Mouse (Mus musculus): Measurements from ENCODE around the gene Siglec1. TPM values are rescaled to one million over a fixed set of nuclear protein-coding genes. Genes with fewer than 3 reads are reported as not detected.

The Siglec1 gene
- polyA plus RNA-seq, 1 experiment from 2014 or later = 0.09 TPM

DNA sequence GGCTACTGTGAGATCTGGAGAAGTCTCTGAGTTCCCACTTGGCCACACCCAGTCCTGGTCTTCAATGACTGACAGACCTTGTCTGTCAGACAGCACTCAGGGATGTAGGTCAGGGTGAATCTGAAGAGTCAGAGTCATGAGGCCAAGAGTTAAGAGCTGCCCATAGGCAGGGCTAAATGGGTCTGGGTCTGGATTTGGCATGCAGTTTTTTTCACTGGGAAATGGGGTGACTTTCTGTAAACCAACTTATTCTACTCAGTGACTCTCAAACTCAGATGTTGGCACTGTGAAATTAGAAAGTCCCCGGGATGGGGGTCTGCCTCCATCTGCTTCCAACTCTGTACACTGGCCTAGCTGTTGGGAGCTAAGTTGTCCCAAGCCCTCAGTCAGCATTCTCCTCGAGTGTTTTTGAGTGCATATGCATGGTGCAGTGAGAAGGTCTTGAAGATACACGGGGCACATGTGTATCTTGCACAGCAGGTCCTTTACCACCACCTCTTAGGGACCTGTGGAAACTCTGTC is 42.1 kb upstream of the Siglec1 start:
- no peak overlapping the region for H3K4me2 ChIP-seq (ENCODE audit: low read depth, low read length)
- no peak for ATAC-seq (ENCODE audit: low read depth)
- H3K9me3 ChIP-seq (ENCODE audit: control insufficient read depth, low read length) = no peaks in the 10 kb centered on the region
- H3K4me3 ChIP-seq (ENCODE audit: low read depth, low read length) = no peak overlapping the region
- H3K27ac ChIP-seq (ENCODE audit: low read depth, low read length) = no peak overlapping the region
- 85% methylated on average over 3 of the region's 3 CpGs for WGBS
- no peaks in the 10 kb centered on the region for H3K36me3 ChIP-seq (ENCODE audit: control insufficient read depth, insufficient read depth, low read length)
- H3K9ac ChIP-seq (replicated peaks; ENCODE audit: low read depth, low read length) = no peak overlapping the region
- H3K27me3 ChIP-seq (ENCODE audit: control insufficient read depth, insufficient read depth, low read length) = no peaks in the 10 kb centered on the region
- H3K4me1 ChIP-seq (ENCODE audit: control insufficient read depth, insufficient read depth, low read length) = peaks cover 8% of the 10 kb centered on the region

GRCm38 (mm10) chr2:131128211-131128610 is 41.6 kb upstream of the Siglec1 start:
- Histone ChIP-seq H3K36me3 (ENCODE audit: control insufficient read depth, insufficient read depth, low read length) (no peaks in the 10 kb centered on the region), H3K27ac (ENCODE audit: low read depth, low read length) (no peak overlapping the region), H3K27me3 (ENCODE audit: control insufficient read depth, insufficient read depth, low read length) (no peaks in the 10 kb centered on the region), H3K4me3 (ENCODE audit: low read depth, low read length) (no peak overlapping the region), H3K4me1 (ENCODE audit: control insufficient read depth, insufficient read depth, low read length) (peaks cover 8% of the 10 kb centered on the region), H3K9ac (replicated peaks; ENCODE audit: low read depth, low read length) (no peak overlapping the region), H3K4me2 (ENCODE audit: low read depth, low read length) (no peak overlapping the region), H3K9me3 (ENCODE audit: control insufficient read depth, low read length) (no peaks in the 10 kb centered on the region)
- ATAC-seq (ENCODE audit: low read depth) = no peak
- WGBS = 82% methylated on average over 5 of the region's 5 CpGs

DNA sequence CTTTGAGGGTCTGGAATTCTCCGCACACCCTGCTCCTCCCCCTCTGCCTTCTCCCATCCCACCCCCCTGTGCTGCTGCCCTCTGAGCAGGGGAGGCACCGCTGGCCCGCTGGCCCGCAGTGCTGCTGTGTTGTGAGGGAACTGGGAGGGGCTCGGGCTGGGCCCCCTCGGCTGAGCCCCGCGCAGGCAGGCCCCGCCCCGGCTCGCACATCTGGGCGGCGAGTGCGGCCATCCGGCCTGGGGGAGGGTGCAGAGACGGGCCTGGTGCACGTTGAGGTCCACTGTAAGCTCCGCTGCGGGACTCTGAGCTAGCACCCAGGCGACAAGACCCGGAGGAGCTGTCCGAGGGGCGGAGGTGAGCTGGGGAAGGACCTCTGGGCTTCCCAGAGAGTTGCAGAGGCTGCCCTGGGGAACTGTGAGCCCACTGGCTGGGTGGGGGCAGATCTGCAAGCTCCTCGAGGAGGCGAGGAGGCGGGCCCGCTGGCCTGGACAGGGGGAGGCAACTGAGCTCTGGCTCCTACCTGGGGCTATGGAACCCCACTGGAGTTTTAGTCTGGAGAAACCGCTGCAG is 40.7 kb upstream of the Siglec1 start, which contains the start of gene Hspa12b:
Gene Hspa12b, plus strand, starts transcription at position 120 of the 570 bp plus-strand sequence.
- WGBS = under 1% methylated on average over 28 of the region's 28 CpGs
- Histone ChIP-seq H3K27me3 (ENCODE audit: control insufficient read depth, insufficient read depth, low read length) (no peaks in the 10 kb centered on the region), H3K4me1 (ENCODE audit: control insufficient read depth, insufficient read depth, low read length) (peaks cover 8% of the 10 kb centered on the region), H3K36me3 (ENCODE audit: control insufficient read depth, insufficient read depth, low read length) (no peaks in the 10 kb centered on the region), H3K4me3 (ENCODE audit: low read depth, low read length) (peak within 1 kb of the TSS; percentile 34), H3K27ac (ENCODE audit: low read depth, low read length) (peak within 1 kb of the TSS; percentile 44), H3K9me3 (ENCODE audit: control insufficient read depth, low read length) (no peaks in the 10 kb centered on the region), H3K9ac (replicated peaks; ENCODE audit: low read depth, low read length) (peak within 1 kb of the TSS; percentile 63), H3K4me2 (ENCODE audit: low read depth, low read length) (peak within 1 kb of the TSS; percentile 81)
- peak; percentile 90 for ATAC-seq (ENCODE audit: low read depth)

- Histone ChIP-seq H3K4me3 (ENCODE audit: low read depth, low read length) (no peak overlapping the region), H3K4me1 (ENCODE audit: control insufficient read depth, insufficient read depth, low read length) (peaks cover 8% of the 10 kb centered on the region), H3K4me2 (ENCODE audit: low read depth, low read length) (no peak overlapping the region), H3K9ac (replicated peaks; ENCODE audit: low read depth, low read length) (no peak overlapping the region), H3K36me3 (ENCODE audit: control insufficient read depth, insufficient read depth, low read length) (no peaks in the 10 kb centered on the region), H3K9me3 (ENCODE audit: control insufficient read depth, low read length) (no peaks in the 10 kb centered on the region), H3K27me3 (ENCODE audit: control insufficient read depth, insufficient read depth, low read length) (no peaks in the 10 kb centered on the region), H3K27ac (ENCODE audit: low read depth, low read length) (no peak overlapping the region)
- no peak for ATAC-seq (ENCODE audit: low read depth)
- WGBS = 38% methylated on average over 9 of the region's 9 CpGs
Measured at GRCm38 (mm10) chr2:131125964-131126815, 39.6 kb upstream of the Siglec1 start.

- Histone ChIP-seq H3K9me3 (ENCODE audit: control insufficient read depth, low read length) (no peaks in the 10 kb centered on the region), H3K4me3 (ENCODE audit: low read depth, low read length) (no peak overlapping the region), H3K27ac (ENCODE audit: low read depth, low read length) (no peak overlapping the region), H3K9ac (replicated peaks; ENCODE audit: low read depth, low read length) (no peak overlapping the region), H3K27me3 (ENCODE audit: control insufficient read depth, insufficient read depth, low read length) (no peaks in the 10 kb centered on the region), H3K36me3 (ENCODE audit: control insufficient read depth, insufficient read depth, low read length) (no peaks in the 10 kb centered on the region), H3K4me1 (ENCODE audit: control insufficient read depth, insufficient read depth, low read length) (peaks cover 8% of the 10 kb centered on the region), H3K4me2 (ENCODE audit: low read depth, low read length) (no peak overlapping the region)
- WGBS = 89% methylated on average over 9 of the region's 9 CpGs
- ATAC-seq (ENCODE audit: low read depth) = no peak
Measured at GRCm38 (mm10) chr2:131125157-131125963, 38.8 kb upstream of the Siglec1 start.

GRCm38 (mm10) chr2:131124166-131124565 is 37.6 kb upstream of the Siglec1 start:
- no peak overlapping the region for H3K4me2 ChIP-seq (ENCODE audit: low read depth, low read length)
- H3K9me3 ChIP-seq (ENCODE audit: control insufficient read depth, low read length) = no peaks in the 10 kb centered on the region

DNA sequence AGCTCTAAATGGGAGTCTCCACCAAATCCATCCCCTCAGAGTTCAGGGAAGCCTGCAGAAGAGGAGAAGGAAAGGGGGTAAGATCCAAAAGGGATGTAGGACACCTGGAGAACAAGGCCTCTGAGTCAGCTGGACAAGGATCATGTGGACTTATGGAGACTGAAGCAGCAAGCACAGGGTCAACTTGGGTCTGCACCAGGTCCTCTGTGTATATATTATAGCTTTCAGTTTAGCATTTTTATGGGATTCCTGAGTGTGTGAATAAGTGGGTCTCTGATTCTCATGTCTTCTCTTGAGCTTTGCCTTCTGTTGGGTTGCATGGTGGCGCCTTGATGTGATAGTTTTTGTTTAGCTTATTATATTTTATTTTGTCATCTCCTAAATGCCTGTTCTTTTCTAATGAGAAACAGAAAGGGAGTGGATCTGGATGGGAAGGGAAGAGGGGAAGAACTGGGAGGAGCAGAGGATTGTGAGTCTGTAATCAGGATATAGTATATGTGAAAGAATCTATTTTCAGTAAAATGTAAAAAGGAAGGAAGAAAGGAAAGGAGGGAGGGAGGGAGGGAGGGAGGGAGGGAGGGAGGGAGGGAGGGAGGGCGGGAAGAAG is 32.5 kb upstream of the Siglec1 start:
- Histone ChIP-seq H3K4me2 (ENCODE audit: low read depth, low read length) (no peak overlapping the region), H3K36me3 (ENCODE audit: control insufficient read depth, insufficient read depth, low read length) (no peaks in the 10 kb centered on the region), H3K27me3 (ENCODE audit: control insufficient read depth, insufficient read depth, low read length) (no peaks in the 10 kb centered on the region), H3K27ac (ENCODE audit: low read depth, low read length) (no peak overlapping the region), H3K4me1 (ENCODE audit: control insufficient read depth, insufficient read depth, low read length) (no peaks in the 10 kb centered on the region), H3K9ac (replicated peaks; ENCODE audit: low read depth, low read length) (no peak overlapping the region), H3K9me3 (ENCODE audit: control insufficient read depth, low read length) (no peaks in the 10 kb centered on the region), H3K4me3 (ENCODE audit: low read depth, low read length) (no peak overlapping the region)
- ATAC-seq (ENCODE audit: low read depth) = no peak
- WGBS = 88% methylated on average over 2 of the region's 2 CpGs

More at GRCm38 (mm10) chr2:131124166-131124565, 37.6 kb upstream of the Siglec1 start:
- Histone ChIP-seq H3K4me3 (ENCODE audit: low read depth, low read length) (no peak overlapping the region), H3K27me3 (ENCODE audit: control insufficient read depth, insufficient read depth, low read length) (no peaks in the 10 kb centered on the region), H3K36me3 (ENCODE audit: control insufficient read depth, insufficient read depth, low read length) (no peaks in the 10 kb centered on the region), H3K4me1 (ENCODE audit: control insufficient read depth, insufficient read depth, low read length) (peaks cover 8% of the 10 kb centered on the region), H3K27ac (ENCODE audit: low read depth, low read length) (no peak overlapping the region), H3K9ac (replicated peaks; ENCODE audit: low read depth, low read length) (no peak overlapping the region)
- WGBS = 71% methylated on average over 3 of the region's 3 CpGs
- ATAC-seq (ENCODE audit: low read depth) = no peak

DNA sequence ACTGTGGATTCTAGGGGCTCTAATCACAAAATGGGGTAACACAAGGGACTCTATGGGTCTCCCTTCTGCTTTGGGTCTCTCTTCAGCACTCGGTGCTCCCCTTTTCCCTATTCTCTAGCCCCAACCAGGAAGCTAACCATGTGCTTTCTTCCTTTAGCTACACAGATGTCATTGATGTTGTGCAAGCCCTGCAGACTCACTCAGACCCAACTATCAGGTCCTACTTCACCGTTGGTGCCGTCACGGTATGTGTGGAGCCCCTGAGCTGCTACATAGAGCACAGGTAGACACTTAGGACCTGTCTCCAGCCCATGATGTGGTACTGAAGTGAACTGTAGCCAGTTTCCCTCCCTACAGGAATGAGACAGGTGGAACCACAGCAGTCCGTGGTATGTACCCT is 19.4 kb upstream of the Siglec1 start:
- WGBS = 90% methylated on average over 5 of the region's 5 CpGs
- Histone ChIP-seq H3K27me3 (ENCODE audit: control insufficient read depth, insufficient read depth, low read length) (no peaks in the 10 kb centered on the region), H3K27ac (ENCODE audit: low read depth, low read length) (no peak overlapping the region), H3K4me2 (ENCODE audit: low read depth, low read length) (no peak overlapping the region), H3K4me3 (ENCODE audit: low read depth, low read length) (no peak overlapping the region), H3K9me3 (ENCODE audit: control insufficient read depth, low read length) (no peaks in the 10 kb centered on the region), H3K36me3 (ENCODE audit: control insufficient read depth, insufficient read depth, low read length) (no peaks in the 10 kb centered on the region), H3K9ac (replicated peaks; ENCODE audit: low read depth, low read length) (no peak overlapping the region), H3K4me1 (ENCODE audit: control insufficient read depth, insufficient read depth, low read length) (no peaks in the 10 kb centered on the region)
- no peak for ATAC-seq (ENCODE audit: low read depth)
